Mouse (Mus musculus): ENCODE data around the gene Dip2c.

- no peak for TF ChIP-seq CTCF (IDR thresholded peaks at IDR 0.05)
- TF ChIP-seq EP300 (IDR thresholded peaks at IDR 0.05) = no peak
Observed at GRCm38 (mm10) chr13:9674126-9674525, 397.8 kb downstream of the Dip2c start.
